Mouse (Mus musculus): ENCODE results near the gene Wasl.

Gene Wasl

DNA sequence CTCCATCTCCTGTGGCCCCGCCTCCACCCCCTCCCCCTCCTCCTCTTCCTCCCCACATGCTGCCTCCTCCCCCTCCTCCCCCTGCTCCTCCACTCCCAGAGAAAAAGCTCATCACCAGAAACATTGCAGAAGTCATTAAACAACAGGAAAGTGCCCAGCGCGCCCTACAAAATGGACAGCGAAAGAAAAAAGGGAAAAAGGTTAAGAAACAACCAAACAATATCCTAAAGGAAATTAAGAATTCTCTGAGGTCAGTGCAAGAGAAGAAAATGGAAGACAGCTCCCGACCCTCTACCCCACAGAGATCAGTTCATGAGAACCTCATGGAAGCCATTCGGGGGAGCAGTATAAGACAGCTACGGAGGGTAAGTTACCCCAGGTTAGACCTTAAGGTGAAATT, 60.5 kb downstream of the Wasl start:
- DNase-seq (ENCODE audit: low spot score) = no peak

DNA sequence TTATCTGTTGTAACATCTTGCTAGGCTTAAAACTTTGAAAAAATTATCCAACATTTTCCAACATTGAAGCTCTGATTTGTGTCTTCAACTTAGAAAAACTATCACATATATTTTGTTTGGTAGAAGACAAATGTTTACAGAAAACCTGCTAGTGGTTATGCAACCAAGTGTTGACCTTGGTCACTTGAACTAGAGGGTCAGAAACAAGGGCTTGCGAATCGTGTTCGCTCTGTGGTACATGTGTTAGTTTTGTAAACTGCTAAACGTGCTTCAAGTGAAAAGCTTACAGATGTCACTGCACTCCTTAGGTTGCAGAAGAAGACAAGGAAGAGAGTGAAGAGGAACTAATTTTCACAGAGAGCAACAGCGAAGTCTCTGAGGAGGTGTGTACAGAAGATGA, 61.8 kb downstream of the Wasl start:
- no peak for DNase-seq (ENCODE audit: low spot score)

DNA sequence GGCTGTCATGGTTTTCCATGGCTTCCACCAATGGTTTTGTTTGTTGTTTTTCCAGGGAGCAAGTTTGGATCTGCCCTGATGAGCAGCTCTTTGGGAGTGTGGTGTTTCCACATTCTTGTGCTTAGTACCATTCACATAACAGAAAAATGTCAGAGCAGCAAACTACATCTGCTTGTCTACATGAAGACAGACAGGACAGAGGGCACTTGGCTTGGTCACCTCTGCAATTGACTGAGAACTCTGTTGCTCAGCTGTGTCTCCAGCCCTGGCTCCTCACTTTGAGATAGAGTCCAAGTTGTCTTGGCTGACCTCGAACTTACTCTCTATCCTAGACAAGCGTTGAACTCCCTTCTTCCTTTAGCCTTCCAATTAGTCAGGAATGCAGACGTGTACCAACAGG, 62.5 kb downstream of the Wasl start:
- no peak for DNase-seq (ENCODE audit: low spot score)

DNA sequence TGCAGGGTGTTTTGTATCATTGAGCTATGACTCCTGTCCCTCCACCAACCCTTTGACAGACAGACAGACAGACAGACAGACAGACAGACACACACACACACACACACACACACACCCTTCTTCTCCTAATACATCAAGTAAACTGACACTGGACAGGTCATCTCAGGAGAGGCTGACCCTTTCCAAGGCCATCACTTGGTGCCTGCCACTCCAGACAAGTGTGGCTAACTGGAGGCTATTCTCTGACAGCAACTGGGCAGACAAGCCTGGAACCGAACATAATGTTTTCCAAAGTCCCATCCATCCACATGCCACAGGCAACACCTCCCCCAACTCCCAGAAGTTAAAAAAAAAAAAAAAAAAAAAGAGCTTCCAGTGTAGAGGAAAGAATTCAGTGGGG, 63.1 kb downstream of the Wasl start:
- DNase-seq (ENCODE audit: low spot score) = no peak

DNA sequence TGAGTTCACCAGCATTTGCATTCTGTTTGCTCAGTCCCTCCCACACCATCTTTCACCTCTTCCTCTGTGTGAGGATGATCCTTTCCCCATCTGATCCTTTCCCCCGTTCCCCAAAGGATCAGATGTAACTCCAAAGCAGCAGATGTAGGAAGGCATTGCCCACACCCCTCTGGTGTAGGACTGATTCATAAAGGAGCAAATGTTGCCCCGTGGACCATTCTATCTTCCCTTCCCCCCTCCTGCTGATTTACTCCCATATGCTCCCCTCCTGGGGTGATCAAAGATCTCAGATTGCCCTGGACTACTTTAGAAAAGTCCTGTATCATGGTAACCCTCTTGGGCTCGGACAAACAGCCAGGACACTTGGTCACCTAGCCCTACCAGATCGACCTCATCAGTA, 64.1 kb downstream of the Wasl start:
- DNase-seq (ENCODE audit: low spot score) = no peak

DNA sequence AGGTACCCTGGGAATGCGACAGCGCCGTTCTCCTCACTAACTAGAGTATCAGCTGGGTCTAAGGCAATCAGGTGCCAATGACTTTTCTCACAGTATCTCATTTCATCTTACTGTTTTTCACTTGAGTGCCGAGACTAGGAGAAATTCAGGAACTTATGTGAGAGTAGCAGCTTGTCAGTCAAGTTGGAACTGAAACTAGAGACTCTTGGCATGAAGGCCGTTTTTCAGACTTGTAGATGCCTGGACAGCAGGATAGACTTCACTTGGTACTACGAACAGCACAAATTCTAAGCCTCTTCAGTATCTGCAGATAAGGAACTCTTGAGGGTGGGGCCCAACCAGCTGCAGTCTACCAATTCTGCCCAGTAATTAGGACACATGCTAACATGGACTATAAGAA, 64.7 kb downstream of the Wasl start:
- no peak for DNase-seq (ENCODE audit: low spot score)

DNA sequence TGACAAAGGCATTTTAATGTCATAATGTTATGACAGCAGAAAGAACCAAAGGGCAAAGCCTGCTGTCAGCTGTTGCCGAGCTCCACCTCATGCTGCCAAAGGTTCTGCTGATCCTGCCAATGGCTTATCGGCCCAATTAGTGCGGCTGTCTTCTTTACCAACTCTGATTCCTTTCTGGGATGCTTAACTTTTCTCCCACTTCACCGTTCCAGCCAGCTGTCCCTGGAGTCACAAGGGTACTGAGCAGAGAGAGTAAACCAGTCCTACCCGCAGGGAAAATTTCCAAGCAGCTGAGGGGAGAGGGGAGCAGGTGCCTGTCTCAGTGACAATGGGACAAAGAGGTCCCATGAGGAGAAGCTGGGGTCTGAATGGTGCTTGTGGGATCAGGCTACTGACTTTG, 65.2 kb downstream of the Wasl start:
- no peak for DNase-seq (ENCODE audit: low spot score)

DNA sequence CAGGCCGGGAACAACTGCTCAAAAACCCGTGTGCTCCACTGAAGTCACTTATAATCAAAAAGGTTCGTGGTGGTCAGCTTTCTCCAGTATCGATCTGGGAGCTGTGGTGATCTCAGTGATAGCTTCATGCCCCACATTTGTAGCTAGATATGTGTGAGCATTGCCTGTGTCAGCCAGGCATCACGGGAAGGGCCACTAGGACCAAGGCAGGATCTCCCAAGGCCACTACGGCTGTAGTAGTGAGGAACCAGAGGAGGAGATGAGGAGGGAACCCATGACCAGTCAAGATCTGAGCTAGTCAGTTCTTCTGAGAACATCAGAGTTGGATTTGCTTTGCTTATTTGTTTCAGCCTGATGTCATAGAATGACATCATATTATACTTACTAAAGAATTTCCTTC, 65.6 kb downstream of the Wasl start:
- DNase-seq (ENCODE audit: low spot score) = no peak

DNA sequence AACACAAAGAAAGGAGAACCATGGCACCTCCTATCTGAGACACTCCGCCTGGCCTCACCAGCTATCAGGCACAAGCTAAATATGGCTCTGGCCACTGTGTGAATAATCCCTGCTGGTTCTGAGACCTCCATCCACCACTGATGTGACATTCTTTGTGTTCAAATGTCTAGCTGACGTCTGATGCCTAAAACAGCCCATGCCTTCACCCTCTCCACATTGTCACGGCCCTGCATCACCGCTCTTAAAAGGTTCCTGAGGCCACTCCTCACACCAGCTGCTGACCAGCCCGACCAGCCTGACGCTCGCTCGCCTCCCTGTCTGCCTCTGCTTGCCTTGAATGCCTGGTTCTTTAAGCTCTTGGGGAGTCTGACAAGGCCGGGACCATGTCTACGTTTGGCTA, 67.3 kb downstream of the Wasl start, which contains the start of gene Lmod2:
TSS of gene Lmod2 (plus strand) at position 263 of the 400 bp plus-strand sequence.
- DNase-seq (ENCODE audit: low spot score) = no peak

DNA sequence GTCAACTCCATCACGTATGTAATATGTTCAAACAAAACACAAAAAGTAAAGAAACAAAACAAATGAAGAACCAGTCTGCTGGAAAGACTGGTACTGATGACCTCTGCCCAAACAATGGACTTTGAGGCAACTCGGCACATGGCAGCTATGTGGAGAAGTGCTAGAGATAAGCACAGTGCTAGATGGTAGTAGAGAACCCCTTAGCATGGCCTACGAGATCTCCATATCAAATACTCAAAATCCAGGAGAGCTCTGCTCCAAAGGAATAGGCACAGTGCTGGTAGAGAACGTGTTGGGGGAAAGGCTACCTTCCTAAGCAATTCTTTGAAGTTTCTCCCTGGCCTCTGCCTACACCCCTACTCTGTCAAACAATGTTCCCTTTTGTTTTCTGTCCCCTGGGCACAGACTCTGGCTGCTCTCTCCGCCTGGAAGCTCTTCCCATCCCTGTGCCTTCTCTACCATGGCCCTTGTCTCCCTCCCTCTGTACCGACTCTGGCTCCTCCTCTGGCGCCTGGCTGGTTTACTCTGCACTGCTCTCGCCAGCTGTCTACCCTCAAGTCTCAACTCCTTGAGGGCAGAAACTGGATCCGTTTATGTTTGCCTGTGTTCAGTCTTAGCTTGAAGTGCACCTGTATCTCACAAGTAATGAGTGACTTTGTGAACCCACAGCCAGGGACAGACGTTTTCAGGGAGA, 73.1 kb downstream of the Wasl start:
- no peak for DNase-seq (ENCODE audit: low spot score)

DNA sequence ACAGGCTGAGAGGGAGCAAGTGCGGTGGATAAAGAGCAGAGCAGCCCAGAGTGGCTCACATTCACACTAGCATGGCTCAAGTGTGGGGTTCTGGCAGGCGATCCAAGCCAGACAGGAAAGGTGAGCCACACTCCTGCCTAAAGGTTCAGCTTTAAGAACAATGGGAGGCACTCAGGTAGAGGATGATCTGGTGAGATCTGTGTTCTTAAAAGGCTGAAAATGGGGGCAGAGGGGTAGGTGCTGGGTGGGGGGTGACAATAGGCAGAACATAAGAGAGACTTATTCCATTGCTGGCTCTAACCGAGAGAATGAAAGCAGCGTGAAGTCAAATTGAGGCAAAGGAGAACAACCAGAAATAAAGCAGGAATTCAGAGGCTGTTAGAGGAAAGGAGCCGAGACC, 74.5 kb downstream of the Wasl start:
- DNase-seq (ENCODE audit: low spot score) = no peak

DNA sequence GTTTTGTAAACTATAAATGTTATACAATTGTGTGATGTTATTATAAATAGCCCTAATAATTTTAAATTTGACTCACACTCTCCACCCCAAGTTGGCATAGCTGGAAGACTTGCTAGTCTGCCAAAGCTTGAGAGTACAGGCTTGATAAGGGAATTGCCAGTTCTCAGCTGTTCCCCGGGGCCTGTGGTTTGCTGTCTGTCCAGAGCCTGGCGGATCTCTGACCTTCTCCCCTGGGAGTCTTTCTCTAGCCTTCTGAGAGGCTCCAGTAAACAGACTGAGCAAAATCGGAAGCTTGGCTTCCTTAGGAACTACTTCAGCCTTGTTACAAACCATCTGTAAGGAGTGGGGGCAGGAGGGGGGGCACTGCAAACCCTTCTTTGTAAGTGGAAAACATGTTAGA, 77.9 kb downstream of the Wasl start:
- peak; percentile 27 for DNase-seq (ENCODE audit: low spot score)

DNA sequence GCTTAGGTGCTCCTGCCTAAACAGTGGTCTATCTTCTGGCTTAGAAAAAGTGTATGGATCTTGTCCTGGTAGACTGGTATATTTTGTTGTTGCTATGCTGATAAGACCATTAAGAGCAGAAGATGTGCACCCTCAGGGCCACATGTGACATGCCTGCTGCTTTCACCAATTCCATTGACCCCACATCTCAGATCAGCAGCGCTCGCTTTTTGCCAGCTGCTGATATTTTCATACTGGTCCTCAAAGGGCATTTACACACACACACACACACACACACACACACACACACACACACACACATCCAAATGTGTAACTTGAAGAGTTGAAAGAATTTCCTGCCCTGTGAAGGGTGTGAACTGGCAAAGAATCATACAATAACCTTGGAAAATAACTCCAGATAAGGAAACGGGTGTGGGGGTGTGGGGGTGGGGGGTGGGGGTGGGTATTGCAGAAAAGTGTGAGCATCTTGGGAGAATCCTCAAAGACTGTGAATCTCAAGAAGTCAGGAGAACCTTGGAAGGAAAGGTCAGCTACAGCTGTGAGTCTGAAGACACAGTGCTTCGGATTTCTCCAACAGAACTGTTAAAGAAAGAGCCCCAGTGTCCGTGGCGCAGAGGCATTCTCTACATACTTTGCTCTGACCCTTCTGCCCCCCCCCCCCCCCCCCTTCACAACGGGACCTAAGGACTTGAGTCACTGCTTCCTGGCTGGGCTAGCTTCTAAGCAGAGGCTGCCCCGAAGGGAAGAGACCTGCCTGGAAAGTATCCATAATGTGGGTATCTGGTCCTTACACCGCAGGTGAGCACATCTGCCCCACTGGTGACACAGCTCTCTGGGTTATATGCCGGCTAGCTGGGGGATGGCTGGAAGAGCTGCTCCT, 79.1 kb downstream of the Wasl start:
- DNase-seq (ENCODE audit: low spot score) = peak; percentile 19

DNA sequence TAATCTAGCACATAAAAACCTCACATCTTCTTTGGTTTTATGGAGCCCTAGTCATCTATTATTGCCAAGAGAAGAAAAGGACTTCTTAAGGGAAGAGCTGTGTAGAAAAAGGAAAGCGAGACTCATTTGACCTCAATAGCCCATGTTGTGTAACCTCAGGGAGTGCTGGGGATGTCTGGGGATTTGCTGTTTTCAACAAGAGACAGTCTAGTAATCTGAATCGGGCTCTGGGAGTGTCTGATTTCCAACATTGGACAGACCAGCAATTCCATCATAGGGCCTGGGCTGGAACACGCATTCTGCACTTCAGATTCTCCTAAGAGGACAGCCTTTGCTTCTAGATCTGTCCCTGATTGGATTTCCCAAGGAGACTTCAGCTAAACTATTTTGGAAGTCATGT, 81.4 kb downstream of the Wasl start:
- no peak for DNase-seq (ENCODE audit: low spot score)

DNA sequence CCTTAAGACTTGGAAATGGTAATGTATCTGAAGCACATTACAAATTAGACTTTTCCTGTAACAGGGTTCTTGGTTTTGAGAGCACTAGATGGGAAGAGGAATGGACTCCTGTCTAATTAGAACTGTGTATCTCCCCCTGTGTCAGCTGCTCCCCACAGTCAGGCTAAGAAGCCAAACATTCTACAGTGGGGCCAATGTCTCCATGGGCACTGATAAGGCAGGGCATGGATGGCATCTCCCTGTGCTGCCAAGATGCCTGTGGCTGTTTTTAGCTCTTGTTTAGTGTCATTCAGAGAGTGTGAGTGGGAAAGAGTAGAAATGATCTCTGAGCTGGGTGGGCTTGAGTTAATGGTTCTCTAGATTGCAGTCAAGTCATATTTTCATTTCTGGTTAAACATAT, 91.5 kb downstream of the Wasl start:
- DNase-seq (ENCODE audit: low spot score) = no peak

DNA sequence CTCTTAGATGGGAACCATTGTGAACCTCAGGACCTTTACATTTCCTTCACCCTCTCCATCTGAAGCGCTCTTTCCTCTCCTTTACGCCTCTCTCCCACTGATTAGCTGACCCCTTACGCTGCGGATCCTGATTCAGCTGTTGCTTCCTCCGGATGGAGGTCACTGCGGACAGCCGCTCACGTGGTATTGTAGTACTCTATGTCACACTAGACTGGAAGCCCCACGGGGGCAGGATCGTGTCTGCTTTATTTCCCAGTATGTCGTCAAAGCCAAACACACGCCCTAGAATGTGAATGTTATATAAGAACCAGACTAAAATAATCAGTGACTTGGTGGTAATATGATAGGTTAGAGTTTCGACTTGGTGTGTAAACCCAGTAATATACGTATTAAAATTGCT, 92.4 kb downstream of the Wasl start:
- DNase-seq (ENCODE audit: low spot score) = no peak

DNA sequence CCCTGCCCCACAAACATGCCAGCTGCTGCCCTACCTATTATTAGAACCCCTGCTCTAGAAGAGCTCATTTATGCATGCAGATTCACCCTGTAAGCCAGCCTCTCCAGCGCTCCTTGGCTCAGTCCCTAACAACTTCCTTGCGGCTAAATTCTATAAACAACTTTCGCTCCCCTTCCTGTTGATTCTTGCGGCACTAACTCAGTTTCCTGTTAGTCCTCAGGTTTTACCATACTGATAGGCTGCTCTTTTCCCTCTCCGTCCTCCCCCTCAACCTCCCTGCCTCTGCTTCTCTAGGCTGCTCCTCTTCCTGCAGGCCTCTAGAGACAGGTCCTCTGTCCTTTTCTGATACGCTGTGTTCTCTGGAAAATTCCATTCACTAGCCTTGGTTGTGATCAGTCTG, 93.7 kb downstream of the Wasl start:
- no peak for DNase-seq (ENCODE audit: low spot score)

DNA sequence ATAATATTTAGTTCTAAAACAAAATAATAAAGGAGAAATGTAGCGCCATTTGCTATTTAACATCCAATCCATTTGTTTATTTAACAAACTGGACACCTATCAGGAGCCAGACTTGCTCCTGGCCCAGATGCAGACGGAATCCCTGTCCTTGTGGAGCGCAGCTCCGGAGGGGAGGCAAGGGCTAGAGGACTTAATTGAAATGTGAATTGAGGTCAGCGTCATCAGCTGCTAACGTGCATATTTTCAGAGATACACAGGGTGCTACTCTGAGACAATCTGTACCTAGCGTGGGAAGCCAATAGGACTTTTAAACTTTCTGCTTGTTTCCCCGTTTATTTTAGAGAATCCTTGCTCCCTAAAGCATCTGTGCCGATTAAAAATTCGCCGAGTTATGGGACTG, 94.5 kb downstream of the Wasl start:
- DNase-seq (ENCODE audit: low spot score) = no peak

DNA sequence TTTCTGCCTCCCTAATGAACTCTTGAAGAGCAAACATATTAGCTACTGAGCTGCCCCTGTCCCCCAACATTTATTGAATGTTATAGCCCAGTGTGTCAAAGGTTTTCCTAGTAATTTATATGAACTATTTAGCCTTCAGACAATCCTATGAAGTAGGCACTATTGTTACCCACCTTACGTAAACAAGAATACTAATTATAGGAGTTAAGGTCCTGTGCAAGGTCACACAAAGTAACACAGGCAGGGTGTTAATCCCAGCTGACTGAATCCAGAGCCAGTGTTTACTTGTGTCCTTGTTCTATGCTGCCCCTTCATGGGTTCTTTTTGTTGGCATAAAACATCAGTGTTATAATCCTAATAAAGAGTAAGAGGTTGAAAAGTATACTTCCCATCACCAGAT, 95.1 kb downstream of the Wasl start:
- DNase-seq (ENCODE audit: low spot score) = no peak

DNA sequence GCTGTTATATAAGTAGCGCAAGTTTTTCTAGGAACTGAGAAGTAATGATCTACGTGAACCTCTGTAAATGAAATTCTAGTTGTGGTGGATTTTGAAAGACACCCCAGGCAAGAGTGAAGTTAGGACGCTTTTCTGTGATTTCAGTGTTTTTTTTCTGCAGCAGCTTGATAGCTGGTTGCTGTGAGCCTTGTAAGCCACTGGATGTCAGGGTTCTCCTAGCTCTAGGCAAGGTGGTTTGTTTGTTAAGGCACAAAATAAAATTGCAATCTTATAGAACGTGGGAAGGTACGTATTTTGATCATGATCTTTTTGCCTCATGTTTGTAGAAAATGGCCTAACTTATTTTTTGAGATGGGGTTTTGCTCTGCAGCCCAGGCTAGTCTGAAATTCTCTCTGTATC, 95.8 kb downstream of the Wasl start:
- no peak for DNase-seq (ENCODE audit: low spot score)

DNA sequence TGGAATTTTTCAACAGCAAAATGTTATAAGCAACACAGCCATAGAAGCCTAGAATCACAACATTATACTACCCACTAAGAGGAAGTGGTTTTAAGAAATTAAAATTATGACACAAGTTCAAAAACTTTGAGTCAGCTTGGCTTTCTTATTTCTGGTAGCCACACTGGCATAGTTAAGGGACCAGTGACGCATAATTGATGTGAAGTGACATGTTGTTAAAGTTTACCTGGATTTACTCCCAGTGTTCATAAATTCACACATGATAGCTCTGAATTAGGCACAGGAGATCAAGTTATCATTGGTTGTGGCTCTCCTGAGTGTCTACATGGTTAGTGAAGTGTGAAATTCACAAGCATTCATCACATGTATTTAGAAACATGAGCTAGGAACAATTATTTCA, 99.9 kb downstream of the Wasl start:
- no peak for DNase-seq (ENCODE audit: low spot score)

DNA sequence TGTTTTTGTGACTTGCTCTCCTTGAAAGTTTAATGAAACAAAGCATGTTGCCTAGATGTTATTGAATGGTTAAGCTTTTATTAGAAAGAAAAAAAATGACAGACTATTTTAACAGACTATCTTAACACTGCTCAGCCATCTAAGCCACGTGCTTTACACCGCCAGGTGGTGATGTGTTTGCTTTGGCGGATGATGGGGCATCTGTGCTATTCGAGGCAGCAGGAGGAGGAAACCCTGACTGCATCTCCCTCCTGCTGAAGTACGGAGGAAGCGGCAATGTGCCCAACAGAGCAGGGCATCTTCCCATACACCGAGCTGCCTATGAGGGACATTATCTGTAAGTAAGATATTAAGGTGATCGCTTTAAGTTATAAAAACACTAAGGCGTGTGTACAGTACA, 100.7 kb downstream of the Wasl start:
- no peak for DNase-seq (ENCODE audit: low spot score)
